Mouse (Mus musculus) megakaryocyte-erythroid progenitor cell, adult 5-6 weeks (primary cell): ENCODE measurements around the gene Caprin1. TPM values are rescaled to one million over a fixed set of nuclear protein-coding genes. Genes with fewer than 3 reads are reported as not detected.

Source experiments
- ATAC-seq: replicated peaks from 2 replicates; pipeline ENCODE4 v1.8.0; 2016; ENCODE audit warnings: mild to moderate bottlenecking, inconsistent platforms; ENCODE audit not compliant: severe bottlenecking, poor library complexity, low FRiP score, low TSS enrichment
- total RNA-seq, 2 experiments: library from RNA; stranded (forward) in 1 of 2; stranded (reverse) in 1 of 2; fragments of 200-1000, 215-1000 nt in 1 of 2; fragments of >200 nt in 1 of 2; fragmentation: Nextera tagmentation in 1 of 2; gene quantifications; 2 replicates each; pipeline ENCODE4 v1.2.3; 2014 to 2017

The Caprin1 gene
- total RNA-seq, 2 experiments from 2014 or later: 410 to 571 TPM

- ATAC-seq: no peak
Measured at GRCm38 (mm10) chr2:103803770-103804530, 6.5 kb upstream of the Caprin1 start.

GRCm38 (mm10) chr2:103802422-103802821 lies 5.0 kb upstream of the Caprin1 start:
- no peak for ATAC-seq

GRCm38 (mm10) chr2:103796861-103797466 lies 485 bp downstream of the Caprin1 start:
- ATAC-seq: peak; percentile 53

GRCm38 (mm10) chr2:103796211-103796860 lies 1.1 kb downstream of the Caprin1 start:
- ATAC-seq: peak; percentile 36

- ATAC-seq: peak; percentile 72
Measured at GRCm38 (mm10) chr2:103795843-103796210, 1.6 kb downstream of the Caprin1 start.

DNA sequence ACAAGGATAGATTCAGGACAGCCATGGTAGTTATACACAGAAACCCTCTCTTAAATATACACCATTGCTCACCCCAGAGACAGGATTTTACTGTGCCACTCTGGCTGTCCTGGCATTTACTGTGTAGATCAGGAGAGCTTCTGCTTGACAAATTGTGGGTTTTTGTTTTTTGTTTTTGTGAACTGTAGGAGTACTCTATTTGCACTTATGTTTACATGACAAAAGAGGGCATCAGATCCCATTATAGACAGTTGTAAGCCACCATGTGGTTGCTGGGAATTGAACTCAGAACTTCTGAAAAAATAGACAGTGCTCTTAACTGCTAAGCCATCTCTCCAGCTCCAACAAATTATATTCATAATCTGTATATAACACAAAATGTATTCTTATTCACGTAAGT lies 5.4 kb downstream of the Caprin1 start:
- no peak for ATAC-seq

GRCm38 (mm10) chr2:103785735-103786134 lies 11.7 kb downstream of the Caprin1 start:
- no peak for ATAC-seq

DNA sequence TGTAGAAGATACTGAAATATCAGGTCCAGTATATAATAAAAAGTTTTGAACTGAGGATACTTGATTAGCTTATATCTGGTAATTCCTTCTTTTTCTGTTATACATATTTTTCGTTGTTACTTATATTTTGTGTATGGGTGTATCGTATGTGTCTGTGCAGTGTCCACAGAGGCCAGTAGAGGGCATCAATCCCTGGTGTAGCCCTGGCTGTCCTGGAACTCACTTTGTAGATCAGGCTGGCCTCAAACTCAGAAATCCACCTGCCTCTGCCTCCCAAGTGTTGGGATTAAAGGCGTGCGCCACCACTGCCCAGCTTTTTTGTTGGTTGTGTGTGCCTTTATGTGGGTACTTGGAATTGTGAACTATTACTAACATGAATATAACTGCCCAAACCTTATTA lies 12.8 kb downstream of the Caprin1 start:
- peak; percentile 69 for ATAC-seq

DNA sequence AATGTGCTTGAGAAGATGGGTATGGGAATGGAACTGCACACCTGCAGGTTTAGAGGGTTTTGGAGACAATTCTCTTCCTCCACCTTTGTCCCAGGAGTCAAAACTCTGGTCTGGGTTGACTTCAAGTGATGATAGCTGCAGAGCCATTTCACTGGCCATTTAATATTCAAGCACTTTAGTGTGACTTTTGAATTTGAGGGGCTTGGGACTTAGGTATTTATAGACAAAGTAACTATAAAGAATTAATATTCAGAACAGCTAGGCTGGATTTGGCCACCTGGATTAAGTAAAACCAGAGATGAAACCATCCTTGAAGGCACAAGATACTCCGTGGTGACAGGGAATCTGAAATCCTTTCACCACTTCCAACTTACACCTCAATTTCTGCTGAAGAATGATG lies 35.0 kb downstream of the Caprin1 start:
- ATAC-seq: no peak

DNA sequence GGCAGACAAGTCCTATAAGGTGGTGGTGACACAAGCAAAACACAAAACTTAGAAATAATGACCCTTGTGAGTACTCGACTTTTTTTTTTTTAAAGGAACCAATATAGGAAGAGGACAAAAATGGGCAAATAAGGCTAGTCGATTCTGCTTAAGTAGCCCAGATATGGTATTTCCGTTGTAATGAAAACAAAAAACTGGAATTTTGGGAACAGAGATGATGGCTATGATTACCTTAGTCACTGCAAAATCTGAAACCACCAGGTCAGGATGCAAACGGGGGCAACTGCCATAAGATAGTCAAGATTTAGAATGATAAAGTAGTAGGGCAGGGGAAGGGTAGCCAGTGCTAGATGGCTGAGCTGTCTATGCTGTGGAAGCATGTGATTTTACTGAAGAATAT lies 35.5 kb downstream of the Caprin1 start:
- no peak for ATAC-seq

DNA sequence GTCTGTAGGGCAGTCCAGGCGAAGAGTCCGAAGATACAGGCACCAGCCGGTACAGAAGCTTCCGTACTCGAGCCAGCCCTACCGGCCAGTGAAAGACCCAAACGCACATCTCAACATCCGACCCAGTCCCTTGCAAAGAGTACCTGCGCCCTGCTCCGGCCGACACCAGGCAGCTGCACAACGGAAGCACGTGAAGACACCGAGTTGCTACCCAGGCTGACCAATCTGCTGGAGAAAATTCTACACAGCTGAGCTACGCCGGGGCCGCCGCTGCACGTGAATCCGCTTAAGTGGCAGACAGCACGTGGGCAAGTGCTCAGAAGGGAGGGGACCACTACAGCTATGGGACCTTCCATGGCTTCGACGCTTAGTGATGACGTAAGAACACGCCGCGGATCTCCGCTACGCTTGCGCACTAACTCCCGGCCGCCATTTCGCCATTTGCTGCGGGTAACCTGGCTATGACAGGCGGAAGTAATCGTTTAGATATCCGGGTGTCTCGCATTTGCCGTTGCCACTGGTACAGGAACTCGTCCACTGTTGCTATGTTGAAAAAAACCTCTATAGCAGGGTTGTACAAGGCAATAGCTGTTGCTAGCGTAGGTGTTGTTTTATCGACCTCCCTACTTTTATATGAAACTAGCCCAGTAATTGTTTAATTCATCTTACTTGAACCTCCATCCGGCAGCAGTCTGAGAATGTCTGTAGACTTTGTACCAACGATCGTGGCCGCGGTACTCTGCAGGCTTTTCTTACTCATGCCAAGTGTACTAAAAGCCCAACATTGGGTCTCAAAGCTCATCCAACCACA lies 36.3 kb downstream of the Caprin1 start, which contains the start of gene Nat10:
Gene Nat10 (minus strand): TSS at position 365 of the 811 bp plus-strand sequence.
- ATAC-seq: peak; percentile 93

DNA sequence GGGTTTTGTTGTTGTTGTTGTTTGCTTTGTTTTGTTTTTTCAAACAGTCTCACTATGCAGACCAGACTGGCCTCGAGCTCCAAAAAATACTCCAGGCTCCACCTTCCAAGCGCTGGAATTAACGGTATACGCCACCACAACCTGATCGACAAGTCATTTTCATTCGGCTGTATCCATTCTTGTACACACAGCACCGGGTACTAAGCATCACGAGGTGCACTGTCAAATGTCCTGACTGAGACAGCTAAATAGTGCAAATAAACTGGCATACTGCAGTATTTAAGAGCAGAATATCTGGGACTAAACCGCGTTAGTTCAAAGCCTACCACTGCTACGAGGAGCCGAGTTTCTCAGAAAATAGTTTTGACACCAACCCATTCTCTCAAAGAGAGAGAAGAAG lies 37.0 kb downstream of the Caprin1 start:
- ATAC-seq: peak; percentile 24; the same call in 1 of the 2 replicates

- ATAC-seq: no peak
Measured at GRCm38 (mm10) chr2:103755458-103756085, 41.9 kb downstream of the Caprin1 start.

GRCm38 (mm10) chr2:103754614-103755013 lies 42.8 kb downstream of the Caprin1 start:
- ATAC-seq: no peak

- ATAC-seq: no peak
Measured at GRCm38 (mm10) chr2:103751771-103752170, 45.7 kb downstream of the Caprin1 start.

DNA sequence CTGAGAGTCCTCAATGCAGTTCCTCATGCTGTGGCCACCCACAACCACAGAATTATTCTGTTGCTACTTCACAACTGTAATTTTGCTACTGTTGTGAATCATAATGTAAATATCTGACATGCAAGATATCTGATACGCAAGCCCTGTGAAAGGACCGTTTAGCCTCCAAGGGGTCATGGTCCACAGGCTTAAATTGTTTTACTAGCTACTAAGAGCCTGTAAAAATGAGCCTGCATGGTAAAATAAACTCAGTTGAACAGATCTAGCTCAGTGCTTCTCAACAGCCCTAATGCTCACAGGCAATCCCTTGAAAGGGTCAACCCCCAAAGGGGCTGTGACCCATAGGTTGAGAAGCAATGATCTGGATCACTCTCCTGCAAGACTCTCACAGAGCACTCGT lies 48.4 kb downstream of the Caprin1 start:
- no peak for ATAC-seq

- ATAC-seq: no peak
Measured at GRCm38 (mm10) chr2:103747891-103748290, 49.6 kb downstream of the Caprin1 start.

DNA sequence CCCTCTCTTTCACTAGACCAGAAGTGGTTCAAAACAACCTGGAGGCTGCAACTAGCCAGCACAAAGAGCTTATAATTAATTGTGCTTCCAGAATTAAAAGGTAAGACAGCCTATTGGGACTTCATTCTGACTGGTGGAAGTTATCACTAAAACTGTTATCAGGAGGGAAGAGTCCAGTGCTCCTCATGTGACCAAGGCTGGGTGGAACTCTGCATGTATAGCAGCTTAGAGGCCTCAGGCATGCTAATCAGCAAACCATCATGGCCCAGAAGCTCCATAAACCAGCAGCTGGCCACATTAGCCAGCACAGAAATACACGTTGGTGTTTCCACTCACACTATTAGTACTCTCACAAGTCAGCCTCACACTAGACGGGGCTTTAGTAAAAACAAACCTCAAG lies 50.7 kb downstream of the Caprin1 start:
- 0 out of 2 replicates have a peak, but pooled peaks have one; percentile 9 for ATAC-seq

DNA sequence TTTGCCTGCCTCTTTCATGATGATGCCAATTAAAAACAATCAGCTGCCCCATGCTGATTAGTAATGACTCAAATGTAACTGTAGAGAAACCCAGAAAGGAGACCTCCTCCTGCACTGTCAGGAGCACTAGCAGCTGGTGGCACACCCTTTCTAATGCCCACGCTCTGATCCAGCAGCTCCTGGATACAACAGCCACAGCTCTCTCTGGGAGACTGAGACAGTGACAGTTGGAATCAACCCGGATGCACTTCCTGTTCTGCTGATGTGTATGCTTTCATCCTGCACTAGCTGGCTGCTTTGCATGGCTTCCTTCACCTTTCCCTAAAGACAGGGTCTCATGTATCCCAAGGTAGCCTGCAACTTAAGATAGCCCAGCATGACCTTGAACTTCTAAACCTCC lies 51.4 kb downstream of the Caprin1 start:
- no peak for ATAC-seq
